Mouse (Mus musculus): ENCODE results near the gene Suclg2.

Gene Suclg2

GRCm38 (mm10) chr6:95699326-95699725, 19.3 kb downstream of the Suclg2 start:
- DNase-seq: no peak

DNA sequence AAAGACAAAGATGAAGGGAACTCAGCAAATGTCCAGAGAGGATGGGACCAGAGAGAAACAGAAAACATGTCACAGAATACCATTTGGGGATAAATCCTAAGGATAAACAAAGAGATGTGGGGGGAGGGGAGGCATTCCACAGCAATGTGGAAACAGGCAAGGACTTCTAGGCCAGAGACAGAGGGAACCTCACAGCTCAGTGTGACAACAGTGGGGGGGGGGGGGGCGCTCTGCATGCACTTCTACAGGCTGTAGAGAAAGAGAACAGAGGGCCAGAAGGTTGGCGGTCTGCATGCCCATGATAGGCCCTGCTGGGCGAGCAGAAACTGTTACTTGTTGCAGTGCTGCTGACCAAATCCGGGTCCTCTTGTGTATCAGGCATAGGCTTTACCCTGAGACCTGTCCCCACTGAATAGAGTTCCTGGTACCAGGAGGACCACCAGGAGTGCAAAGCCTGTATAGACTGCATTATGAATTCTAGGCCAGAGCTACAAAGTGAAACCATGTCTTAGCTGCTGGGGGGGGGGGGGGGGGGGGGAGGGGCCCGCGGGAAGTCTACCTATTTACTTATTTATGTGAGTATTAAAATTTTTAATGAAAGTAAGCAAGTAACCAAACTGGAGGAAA, 20.0 kb downstream of the Suclg2 start:
- no peak for DNase-seq

- DNase-seq: no peak
These were observed 23.7 kb downstream of the Suclg2 start for GRCm38 (mm10) chr6:95694910-95695309.

DNA sequence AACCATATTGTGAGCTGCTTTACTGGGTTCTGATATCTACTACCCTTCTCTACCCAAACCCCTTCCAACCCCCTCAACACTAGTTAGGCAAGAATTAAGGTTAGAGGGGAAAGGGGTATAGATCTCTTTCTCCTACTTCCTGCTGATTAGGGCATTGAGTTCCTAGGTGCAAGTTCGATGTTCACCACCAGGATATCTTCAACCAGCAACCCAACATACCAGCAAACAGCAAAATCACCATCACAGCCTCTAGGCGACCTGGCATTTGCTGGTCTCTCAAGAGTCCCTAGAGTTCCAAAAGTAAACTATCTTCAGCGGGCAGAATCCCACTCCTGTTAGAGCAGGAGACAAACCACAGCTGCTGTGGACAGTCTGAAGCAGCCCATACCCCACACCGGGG, 33.4 kb downstream of the Suclg2 start:
- DNase-seq: no peak

DNA sequence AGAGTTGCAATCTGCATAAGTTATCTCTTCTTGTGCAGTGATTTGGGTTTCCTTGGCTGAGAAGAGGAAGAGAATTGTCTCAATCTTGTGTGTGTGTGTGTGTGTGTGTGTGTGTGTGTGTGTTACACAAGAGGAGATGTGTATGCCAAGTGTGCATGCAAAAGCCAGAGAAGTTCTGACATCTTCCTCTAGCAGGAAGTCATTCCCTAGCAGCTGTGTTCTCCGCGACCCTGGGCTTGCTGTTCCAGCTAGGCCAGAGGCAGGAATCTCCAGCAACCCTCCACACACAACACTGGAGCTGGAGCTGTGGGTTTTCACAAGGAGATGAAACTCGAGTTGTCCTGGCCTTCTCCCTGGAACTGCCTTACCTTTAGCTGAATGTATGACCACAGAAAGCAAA, 38.9 kb downstream of the Suclg2 start:
- no peak for DNase-seq

- no peak for DNase-seq
These were observed 39.3 kb downstream of the Suclg2 start for GRCm38 (mm10) chr6:95679261-95679660.

DNA sequence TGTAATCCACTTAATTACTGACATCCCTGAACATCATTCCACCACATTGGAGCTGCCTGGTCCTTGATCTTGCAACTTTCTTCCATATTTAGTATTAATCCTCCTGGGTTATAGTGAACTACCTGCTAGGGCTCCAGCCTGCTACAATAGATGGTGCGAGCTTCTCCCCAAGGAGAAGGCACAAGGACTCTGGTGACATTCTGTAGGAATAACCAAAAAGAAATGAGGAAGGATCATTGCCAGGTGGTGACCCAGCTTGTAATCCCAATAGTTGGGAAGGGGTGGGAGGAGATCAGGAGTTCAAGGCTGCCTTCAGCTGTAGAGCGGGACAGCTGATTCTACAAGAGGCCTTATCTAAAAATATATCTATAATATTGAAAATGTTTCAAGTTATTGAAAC, 41.6 kb downstream of the Suclg2 start:
- DNase-seq: no peak

DNA sequence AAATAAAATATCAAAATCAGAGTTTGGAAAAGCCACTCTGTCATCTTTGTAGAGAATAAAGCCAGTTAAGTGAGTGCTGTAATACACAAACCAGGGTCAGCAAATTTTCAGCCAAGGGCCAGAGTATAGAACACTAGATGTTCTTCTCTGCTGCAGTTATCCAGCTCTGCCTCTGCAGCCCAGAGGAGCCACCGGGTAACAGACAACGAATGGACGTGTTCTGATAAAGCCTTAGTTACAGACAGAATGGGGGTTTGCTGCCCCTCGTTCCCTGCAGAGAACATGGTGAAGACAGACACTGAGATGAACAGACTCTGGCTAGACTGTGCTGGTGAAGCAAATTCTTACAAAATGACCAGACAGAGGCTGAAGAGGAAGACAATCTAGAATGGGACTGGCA, 42.2 kb downstream of the Suclg2 start:
- DNase-seq: no peak

GRCm38 (mm10) chr6:95675059-95675705, 43.4 kb downstream of the Suclg2 start:
- DNase-seq: no peak

DNA sequence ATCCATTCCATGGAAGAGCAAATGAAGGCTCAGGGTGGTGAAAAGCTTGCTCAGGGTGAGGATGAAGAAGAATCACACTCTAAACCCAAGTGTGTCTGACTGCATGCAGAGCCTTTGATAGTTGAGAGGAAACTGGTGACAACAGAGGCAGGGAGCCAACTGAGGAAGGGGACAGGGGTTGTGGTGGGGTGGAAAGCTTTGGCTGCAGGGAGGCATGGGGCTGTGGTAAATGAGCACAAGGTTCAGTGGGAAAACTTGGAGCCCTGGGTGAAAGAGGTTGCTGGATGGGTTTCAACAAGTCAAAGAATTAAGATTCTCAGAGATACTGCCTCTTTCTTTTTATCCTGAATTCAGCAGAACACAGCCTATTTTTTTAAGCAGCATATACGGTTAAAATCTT, 43.9 kb downstream of the Suclg2 start:
- no peak for DNase-seq

GRCm38 (mm10) chr6:95669335-95669729, 49.3 kb downstream of the Suclg2 start:
- peak; percentile 22 to 65 for DNase-seq

- no peak for DNase-seq
These were observed 49.8 kb downstream of the Suclg2 start for GRCm38 (mm10) chr6:95668629-95669334.

- DNase-seq: no peak
These were observed 60.9 kb downstream of the Suclg2 start for GRCm38 (mm10) chr6:95657671-95658070.

GRCm38 (mm10) chr6:95653662-95654061, 64.9 kb downstream of the Suclg2 start:
- no peak for DNase-seq

DNA sequence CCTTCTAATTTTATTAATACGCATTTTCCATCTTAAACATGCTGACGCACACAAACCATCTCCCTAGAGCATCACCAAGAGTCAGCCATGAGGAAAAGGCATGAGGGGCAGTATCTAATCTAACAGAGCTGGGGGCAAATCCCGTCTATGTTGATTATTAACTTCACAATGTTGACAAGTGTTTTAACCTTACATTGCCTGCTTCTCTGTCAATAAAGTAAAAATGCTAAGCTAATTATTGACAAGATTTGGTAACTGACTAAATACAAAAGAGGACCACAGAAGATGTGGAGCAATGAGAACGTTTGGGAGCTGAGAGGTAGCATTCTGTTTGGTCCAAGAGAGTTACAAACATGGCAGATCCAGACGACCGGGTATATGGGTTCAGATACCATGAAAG, 65.8 kb downstream of the Suclg2 start:
- DNase-seq: no peak

- no peak for DNase-seq
These were observed 67.2 kb downstream of the Suclg2 start for GRCm38 (mm10) chr6:95651391-95651876.

GRCm38 (mm10) chr6:95650082-95650722, 68.4 kb downstream of the Suclg2 start:
- DNase-seq: no peak

DNA sequence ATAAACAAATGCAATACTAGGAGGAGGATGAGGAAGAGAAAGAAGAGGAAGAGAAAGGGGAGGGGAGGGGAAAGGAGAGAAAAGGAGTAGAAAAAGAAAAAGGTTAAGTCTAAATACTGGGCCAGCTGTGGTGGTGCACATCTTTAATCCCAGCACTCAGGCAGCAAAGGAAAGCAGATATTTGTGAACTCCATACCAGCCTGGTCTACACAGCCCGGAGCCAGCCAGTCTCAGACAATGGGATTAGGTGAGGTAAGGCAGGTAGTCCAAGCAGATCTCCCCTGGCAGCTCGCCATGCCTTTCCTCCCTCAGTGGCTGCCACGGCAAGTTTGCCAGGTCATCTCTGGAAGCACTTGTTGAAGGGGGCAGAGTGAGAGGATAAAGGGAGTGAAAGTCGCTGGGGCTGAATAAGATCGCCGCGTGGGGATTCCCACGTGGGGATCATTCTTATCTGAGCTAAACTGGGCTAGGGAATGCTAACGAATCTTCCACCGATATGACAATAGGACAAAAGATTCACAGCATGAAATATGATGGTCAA, 69.4 kb downstream of the Suclg2 start:
- no peak for DNase-seq

DNA sequence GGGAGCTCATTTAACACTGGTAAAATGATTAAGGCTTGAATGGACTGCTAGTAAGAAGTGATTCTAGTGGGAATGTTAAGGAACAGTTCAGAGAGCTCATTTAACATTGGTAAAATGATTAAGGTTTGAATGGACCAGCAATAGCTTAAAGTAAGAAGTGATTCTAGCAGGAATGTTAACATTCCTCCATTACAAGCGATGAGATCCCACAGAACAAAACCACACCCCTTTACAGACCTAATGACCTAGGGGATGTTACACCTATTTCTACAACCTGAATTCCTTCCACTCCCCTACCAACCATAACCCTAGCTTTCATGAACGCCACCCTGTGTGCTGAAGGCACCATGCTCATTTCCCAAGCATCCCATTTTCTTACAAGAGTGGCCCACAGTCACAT, 81.2 kb downstream of the Suclg2 start:
- DNase-seq: no peak

GRCm38 (mm10) chr6:95635411-95635810, 83.2 kb downstream of the Suclg2 start:
- no peak for DNase-seq

DNA sequence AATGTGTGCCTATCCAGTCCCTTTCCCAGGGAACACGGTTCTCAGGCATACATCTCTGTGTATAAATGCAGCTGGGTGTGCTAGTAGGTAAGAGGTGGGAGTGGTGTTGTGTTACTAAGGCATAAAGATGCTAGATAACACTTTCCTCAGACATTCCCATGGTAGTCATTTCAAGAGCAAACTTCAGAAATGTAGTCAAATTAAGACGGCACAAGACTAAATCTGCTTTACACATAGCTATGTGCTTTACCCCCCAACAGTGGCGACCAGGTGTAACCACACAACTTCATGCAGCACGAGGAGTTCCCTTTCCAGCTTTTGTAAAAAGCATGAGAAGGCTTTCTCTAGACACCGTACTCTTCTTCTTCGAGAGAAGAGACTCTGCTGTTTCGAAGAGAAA, 89.5 kb downstream of the Suclg2 start:
- no peak for DNase-seq

- DNase-seq: no peak
These were observed 96.8 kb downstream of the Suclg2 start for GRCm38 (mm10) chr6:95621821-95622220.

- no peak for DNase-seq
These were observed 97.8 kb downstream of the Suclg2 start for GRCm38 (mm10) chr6:95620804-95621203.

Data from spleen, adult 18-20 months (tissue).